Mouse (Mus musculus): Measurements from ENCODE around the gene Fam186a.

GRCm38 (mm10) chr15:99999390-99999789 lies 32.5 kb upstream of the Fam186a start:
- TF ChIP-seq CTCF (IDR thresholded peaks at IDR 0.05), result no peak
- no peak for TF ChIP-seq EP300 (IDR thresholded peaks at IDR 0.05; ENCODE audit: insufficient read depth, low read depth, low read length)
